In the genomic region with DNA sequence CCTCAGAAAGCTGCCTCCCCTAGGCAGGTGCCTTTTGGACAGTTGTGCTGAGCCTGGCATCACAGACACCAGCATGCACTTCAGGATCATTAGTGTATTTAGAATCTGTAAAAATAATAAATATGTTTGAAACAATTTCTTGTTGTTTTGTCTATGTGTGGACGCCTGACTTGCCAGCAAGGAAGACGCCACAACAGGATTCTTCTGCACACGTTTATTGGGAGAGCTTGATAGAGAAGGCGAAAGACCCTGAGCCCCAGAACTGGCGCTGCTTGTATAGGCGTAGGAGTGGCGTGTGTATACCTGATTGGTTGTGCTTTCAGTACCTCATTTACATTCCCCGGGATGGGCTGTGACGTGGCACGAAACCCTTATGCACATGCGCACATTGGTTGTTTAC, we compare ENCODE assay signal across 16 mouse cellular contexts. TPM values are rescaled to one million over a fixed set of nuclear protein-coding genes. Genes with fewer than 3 reads are reported as not detected.
"Had no signal": no experiment of that assay in that cellular context is flagged by ENCODE, and none has a peak within 500 bp of the region (broad histone marks: within the 10 kb centered on the region; RNA-seq: fewer than 3 reads in every experiment).

No protein-coding gene starts in this region.

RNA-seq across cellular contexts. Expression of a gene that starts 44.5 kb away (rescaled TPM):
- polyA plus RNA-seq: limb, embryonic 10.5 days; limb, embryonic 11.5 days; limb, embryonic 12.5 days; limb, embryonic 15.5 days; liver, embryonic 15.5 days; liver, embryonic 16.5 days; liver, postnatal 0 days; lung, embryonic 14.5 days; lung, embryonic 16.5 days; macrophage; midbrain, embryonic 10.5 days; midbrain, embryonic 11.5 days; midbrain, embryonic 12.5 days; midbrain, embryonic 14.5 days; neural tube, embryonic 11.5 days; neural tube, embryonic 12.5 days had no signal
